Mouse (Mus musculus): ENCODE results near the gene Dcun1d2. TPM values are rescaled to one million over a fixed set of nuclear protein-coding genes. Genes with fewer than 3 reads are reported as not detected.
A peak's percentile ranks its signal among the peaks of the same experiment; 100 is the strongest.
"Not testable (repeated sequence)": the region's sequence is repeated elsewhere in the genome, so short reads cannot be mapped to it uniquely, and the experiment has no call there.

The Dcun1d2 gene
- polyA plus RNA-seq (2015; fragmentation: Nextera tagmentation; extraction: Ambion mirVana), result 29.7 and 32.0 TPM in 2 replicates

DNA sequence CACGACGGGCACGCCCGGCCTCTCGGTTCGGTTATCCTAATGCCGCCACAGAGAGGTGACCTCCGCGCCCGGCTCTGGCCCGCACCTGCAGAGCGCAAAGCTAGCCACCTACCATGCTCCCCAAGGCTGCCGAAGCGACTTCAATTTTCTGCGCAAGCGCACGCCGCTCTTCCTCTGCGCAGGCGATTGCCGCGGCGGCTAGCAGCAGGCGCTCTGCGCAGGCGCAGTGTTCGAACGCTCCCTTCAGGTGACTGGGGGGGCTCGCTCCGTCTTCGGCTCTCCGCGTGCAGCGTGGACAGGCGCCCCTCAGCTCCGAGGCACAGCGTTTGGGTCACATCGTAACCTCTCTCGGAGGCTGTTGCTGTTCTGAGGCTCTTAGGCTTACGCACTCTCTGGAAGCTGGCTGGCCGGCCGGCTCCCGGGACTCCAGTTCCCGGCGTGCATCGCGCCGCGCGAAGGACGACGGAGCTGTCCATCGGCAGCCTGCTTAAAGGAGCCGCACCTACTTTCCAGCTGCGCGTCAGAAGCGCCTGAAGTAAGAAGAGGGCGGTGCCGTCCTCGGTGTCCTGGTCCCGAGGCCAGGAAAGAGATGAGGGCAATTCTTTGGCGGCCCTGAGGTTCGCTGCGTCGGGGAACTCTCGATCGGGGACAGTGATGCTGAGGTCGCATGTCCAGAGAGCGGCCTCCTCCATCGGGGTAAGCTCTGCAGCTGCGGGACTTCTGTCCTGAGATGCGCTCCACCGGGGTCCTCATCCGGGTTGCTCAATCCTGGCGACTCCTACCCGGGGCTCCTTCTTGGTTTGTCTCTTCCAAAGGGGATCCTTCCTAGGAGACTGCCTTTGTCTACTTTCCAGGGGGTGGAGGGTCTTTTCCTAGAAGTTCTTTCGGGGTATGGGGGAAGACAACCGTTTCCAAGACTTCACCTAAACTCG, at the start of gene Dcun1d2, which contains the start of gene Tmco3:
Gene Dcun1d2, minus strand, starts transcription at position 440 of the 932 bp plus-strand sequence.
Gene Tmco3, plus strand, starts transcription at position 499 of the 932 bp plus-strand sequence.
- peak within 1 kb of the TSS; percentile 75 for H3K9ac ChIP-seq
- peak; percentile 94 for ATAC-seq (ENCODE audit: insufficient number of reproducible peaks, low FRiP score, low TSS enrichment, low read depth)
- H3K9me3 ChIP-seq, result no peaks in the 10 kb centered on the region
- H3K27me3 ChIP-seq, result no peaks in the 10 kb centered on the region
- peak within 1 kb of the TSS; percentile 92 for H3K27ac ChIP-seq
- H3K4me2 ChIP-seq, result peak within 1 kb of the TSS; percentile 74
- H3K36me3 ChIP-seq, result peaks cover 8% of the 10 kb centered on the region
- H3K4me3 ChIP-seq, result peak within 1 kb of the TSS; percentile 89
- H3K4me1 ChIP-seq, result peaks cover 14% of the 10 kb centered on the region
- under 1% methylated on average over 79 of the region's 79 CpGs for WGBS

DNA sequence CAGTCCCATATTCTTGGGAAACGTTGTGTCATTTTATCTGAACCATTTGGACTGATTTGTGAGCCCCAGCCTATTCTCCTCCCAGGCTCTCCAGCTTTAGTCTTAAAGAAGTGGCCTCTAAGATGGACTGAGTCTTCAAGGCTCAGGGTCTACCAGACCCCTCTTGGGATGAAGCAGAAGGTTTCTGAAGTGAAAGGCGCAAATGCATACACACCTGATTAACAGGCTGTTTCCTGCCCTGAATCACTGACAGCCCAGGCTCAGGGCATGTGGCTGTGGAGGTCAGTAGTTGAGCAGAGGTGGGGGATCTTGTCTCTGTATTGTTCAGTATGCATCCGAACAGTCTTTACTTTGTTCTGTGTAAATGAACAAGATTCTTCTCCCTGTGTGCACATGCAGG, 49.7 kb upstream of the Dcun1d2 start:
- no peaks in the 10 kb centered on the region for H3K27me3 ChIP-seq
- H3K4me2 ChIP-seq, result no peak overlapping the region
- no peaks in the 10 kb centered on the region for H3K9me3 ChIP-seq
- WGBS, result 67% methylated on average over 3 of the region's 3 CpGs
- no peak for ATAC-seq (ENCODE audit: insufficient number of reproducible peaks, low FRiP score, low TSS enrichment, low read depth)
- peaks cover 23% of the 10 kb centered on the region for H3K36me3 ChIP-seq
- H3K4me1 ChIP-seq, result peaks cover 21% of the 10 kb centered on the region
- H3K27ac ChIP-seq, result no peak overlapping the region; the same call in 1 of the 2 replicates
- H3K4me3 ChIP-seq, result 0 out of 2 replicates have a peak overlapping the region, but pooled peaks have one; percentile 88
- no peak overlapping the region for H3K9ac ChIP-seq

- H3K9me3 ChIP-seq; H3K27me3 ChIP-seq; H3K27ac ChIP-seq; H3K4me3 ChIP-seq; H3K9ac ChIP-seq; H3K4me2 ChIP-seq; ATAC-seq (ENCODE audit: insufficient number of reproducible peaks, low FRiP score, low TSS enrichment, low read depth): not testable (repeated sequence)
- Histone ChIP-seq H3K4me1 (peaks cover 20% of the 10 kb centered on the region), H3K36me3 (peaks cover 19% of the 10 kb centered on the region)
- WGBS, result 81% methylated on average over 6 of the region's 6 CpGs
Measured at GRCm38 (mm10) chr8:13337245-13337644, 49.3 kb upstream of the Dcun1d2 start.

GRCm38 (mm10) chr8:13334671-13335070, 46.7 kb upstream of the Dcun1d2 start:
- 31% methylated on average over 1 of the region's 1 CpGs for WGBS
- H3K4me1 ChIP-seq, result peaks cover 3% of the 10 kb centered on the region; the same call in 1 of the 2 replicates
- no peaks in the 10 kb centered on the region for H3K27me3 ChIP-seq
- ATAC-seq (ENCODE audit: insufficient number of reproducible peaks, low FRiP score, low TSS enrichment, low read depth), result no peak
- no peaks in the 10 kb centered on the region for H3K9me3 ChIP-seq
- no peaks in the 10 kb centered on the region for H3K36me3 ChIP-seq
- no peak overlapping the region for H3K9ac ChIP-seq
- H3K4me3 ChIP-seq, result no peak overlapping the region
- H3K27ac ChIP-seq, result no peak overlapping the region
- H3K4me2 ChIP-seq, result no peak overlapping the region

DNA sequence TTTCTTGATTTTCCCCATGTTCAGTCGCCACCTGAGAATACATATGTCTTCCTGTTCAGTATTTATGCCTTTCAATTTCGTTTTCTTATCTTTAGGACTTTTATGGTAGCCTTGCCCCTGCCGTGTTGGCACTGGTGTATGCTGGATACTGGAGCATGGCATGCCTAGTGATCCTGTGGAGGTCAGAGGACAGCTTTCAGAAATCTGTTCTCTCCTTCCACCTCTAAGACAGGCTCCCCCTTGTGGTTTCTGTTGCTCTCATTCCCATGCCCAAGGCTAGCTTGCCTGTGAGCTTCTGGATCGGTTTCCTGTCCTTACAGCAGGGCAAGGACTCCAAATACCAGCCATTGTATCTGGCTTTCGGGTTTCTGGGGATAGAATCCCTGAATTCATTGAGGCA, 38.7 kb upstream of the Dcun1d2 start:
- peaks cover 12% of the 10 kb centered on the region; the same call in 1 of the 2 replicates for H3K36me3 ChIP-seq
- H3K9ac ChIP-seq, result no peak overlapping the region
- 37% methylated on average over 5 of the region's 5 CpGs for WGBS
- no peaks in the 10 kb centered on the region for H3K27me3 ChIP-seq
- no peak for ATAC-seq (ENCODE audit: insufficient number of reproducible peaks, low FRiP score, low TSS enrichment, low read depth)
- no peak overlapping the region for H3K27ac ChIP-seq
- no peaks in the 10 kb centered on the region for H3K4me1 ChIP-seq
- H3K9me3 ChIP-seq, result no peaks in the 10 kb centered on the region
- no peak overlapping the region for H3K4me3 ChIP-seq
- no peak overlapping the region for H3K4me2 ChIP-seq

DNA sequence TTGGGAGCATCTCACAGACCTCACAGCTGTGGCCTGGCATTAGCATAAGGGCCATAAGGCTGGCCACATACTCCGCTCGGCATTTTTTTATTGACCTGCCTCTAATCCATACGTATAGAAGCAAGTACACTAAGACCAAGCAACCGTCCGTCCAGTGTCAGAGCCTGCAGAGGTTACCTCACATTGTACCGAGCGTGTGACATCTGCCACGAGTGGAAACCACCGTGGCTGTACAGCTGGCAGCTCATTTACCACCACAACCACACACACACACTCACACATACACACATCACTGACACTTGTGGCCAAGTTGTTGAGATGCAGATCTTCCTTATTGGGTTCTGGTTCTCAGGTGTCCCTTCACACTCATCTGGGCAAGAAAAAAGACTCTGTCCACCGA, 28.7 kb upstream of the Dcun1d2 start:
- H3K27ac ChIP-seq, result no peak overlapping the region
- 89% methylated on average over 10 of the region's 10 CpGs for WGBS
- no peaks in the 10 kb centered on the region for H3K27me3 ChIP-seq
- H3K9me3 ChIP-seq, result no peaks in the 10 kb centered on the region
- no peak for ATAC-seq (ENCODE audit: insufficient number of reproducible peaks, low FRiP score, low TSS enrichment, low read depth)
- no peak overlapping the region for H3K4me2 ChIP-seq
- H3K9ac ChIP-seq, result no peak overlapping the region
- H3K4me3 ChIP-seq, result no peak overlapping the region
- H3K36me3 ChIP-seq, result peaks cover 60% of the 10 kb centered on the region
- no peaks in the 10 kb centered on the region for H3K4me1 ChIP-seq

DNA sequence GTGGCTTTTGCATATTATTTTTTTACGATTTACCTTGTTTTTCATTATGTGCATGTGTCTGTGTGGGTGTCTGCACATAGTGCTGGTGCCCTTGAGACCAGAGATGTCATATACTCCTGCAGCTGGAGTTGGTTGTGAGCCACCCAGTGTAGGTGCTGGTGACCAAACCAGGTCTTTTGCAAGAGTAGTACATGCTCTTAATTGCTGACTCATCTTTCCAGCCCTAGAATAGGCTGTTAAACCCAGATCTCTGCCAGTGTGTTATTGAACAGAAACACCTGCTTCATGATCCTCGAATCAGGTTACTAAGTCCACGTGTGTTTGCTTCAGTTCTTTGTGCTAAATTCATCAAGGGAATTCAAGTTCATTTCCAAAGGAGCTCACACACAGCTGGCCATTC, 27.0 kb upstream of the Dcun1d2 start:
- 78% methylated on average over 3 of the region's 3 CpGs for WGBS

DNA sequence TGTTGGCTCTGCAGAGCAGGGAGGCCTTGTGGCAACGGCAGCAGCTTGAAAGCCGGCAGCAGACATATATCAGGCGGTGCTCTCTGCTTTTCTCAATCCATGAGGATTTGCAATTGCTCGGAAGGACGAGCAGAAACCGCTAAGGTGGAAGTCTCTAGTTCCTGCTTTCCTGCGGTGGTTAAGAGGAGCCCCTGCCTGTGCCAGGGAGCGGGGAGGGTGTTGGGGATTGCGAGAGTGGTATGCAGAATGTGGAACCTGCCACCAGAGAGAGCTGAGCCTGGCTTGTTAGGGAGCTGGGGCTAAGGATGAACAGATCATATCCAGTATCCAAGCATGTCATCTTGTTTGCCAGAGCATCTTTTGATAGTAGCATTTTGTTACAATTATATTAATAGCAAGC, 19.0 kb upstream of the Dcun1d2 start:
- H3K9me3 ChIP-seq, result no peaks in the 10 kb centered on the region
- no peaks in the 10 kb centered on the region for H3K27me3 ChIP-seq
- H3K4me2 ChIP-seq, result no peak overlapping the region
- 83% methylated on average over 9 of the region's 9 CpGs for WGBS
- no peak for ATAC-seq (ENCODE audit: insufficient number of reproducible peaks, low FRiP score, low TSS enrichment, low read depth)
- H3K27ac ChIP-seq, result no peak overlapping the region
- H3K9ac ChIP-seq, result no peak overlapping the region
- H3K36me3 ChIP-seq, result peaks cover 74% of the 10 kb centered on the region
- no peak overlapping the region for H3K4me3 ChIP-seq
- no peaks in the 10 kb centered on the region for H3K4me1 ChIP-seq

More for the DNA sequence above, 27.0 kb upstream of the Dcun1d2 start:
- Histone ChIP-seq H3K9ac (no peak overlapping the region), H3K4me2 (no peak overlapping the region), H3K4me3 (no peak overlapping the region), H3K27ac (no peak overlapping the region), H3K9me3 (no peaks in the 10 kb centered on the region), H3K36me3 (peaks cover 65% of the 10 kb centered on the region), H3K4me1 (no peaks in the 10 kb centered on the region), H3K27me3 (no peaks in the 10 kb centered on the region)
- no peak for ATAC-seq (ENCODE audit: insufficient number of reproducible peaks, low FRiP score, low TSS enrichment, low read depth)

- Histone ChIP-seq H3K4me3 (no peak overlapping the region), H3K4me1 (no peaks in the 10 kb centered on the region), H3K27ac (no peak overlapping the region), H3K9me3 (no peaks in the 10 kb centered on the region), H3K36me3 (peaks cover 77% of the 10 kb centered on the region), H3K9ac (no peak overlapping the region), H3K27me3 (no peaks in the 10 kb centered on the region), H3K4me2 (no peak overlapping the region)
- ATAC-seq (ENCODE audit: insufficient number of reproducible peaks, low FRiP score, low TSS enrichment, low read depth), result no peak
- 86% methylated on average over 7 of the region's 7 CpGs for WGBS
Measured at GRCm38 (mm10) chr8:13306309-13306909, 18.5 kb upstream of the Dcun1d2 start.

- H3K9ac ChIP-seq, result no peak overlapping the region
- peaks cover 77% of the 10 kb centered on the region for H3K36me3 ChIP-seq
- no peak for ATAC-seq (ENCODE audit: insufficient number of reproducible peaks, low FRiP score, low TSS enrichment, low read depth)
- no peaks in the 10 kb centered on the region for H3K4me1 ChIP-seq
- H3K4me3 ChIP-seq, result no peak overlapping the region
- H3K9me3 ChIP-seq, result no peaks in the 10 kb centered on the region
- no peak overlapping the region for H3K27ac ChIP-seq
- WGBS, result 92% methylated on average over 4 of the region's 4 CpGs
- H3K27me3 ChIP-seq, result no peaks in the 10 kb centered on the region
- H3K4me2 ChIP-seq, result no peak overlapping the region
Measured at GRCm38 (mm10) chr8:13305884-13306283, 18.0 kb upstream of the Dcun1d2 start.

- H3K4me2 ChIP-seq, result no peak overlapping the region
- no peak overlapping the region for H3K9ac ChIP-seq
- H3K4me1 ChIP-seq, result no peaks in the 10 kb centered on the region
- ATAC-seq (ENCODE audit: insufficient number of reproducible peaks, low FRiP score, low TSS enrichment, low read depth), result no peak
- H3K9me3 ChIP-seq, result no peaks in the 10 kb centered on the region
- H3K27me3 ChIP-seq, result no peaks in the 10 kb centered on the region
- no peak overlapping the region for H3K27ac ChIP-seq
- H3K36me3 ChIP-seq, result peaks cover 77% of the 10 kb centered on the region
- WGBS, result 84% methylated on average over 6 of the region's 6 CpGs
- no peak overlapping the region for H3K4me3 ChIP-seq
Measured at GRCm38 (mm10) chr8:13305459-13305858, 17.5 kb upstream of the Dcun1d2 start.

- 75% methylated on average over 7 of the region's 7 CpGs for WGBS
- no peaks in the 10 kb centered on the region for H3K9me3 ChIP-seq
- no peak overlapping the region for H3K4me3 ChIP-seq
- no peak overlapping the region for H3K9ac ChIP-seq
- H3K4me2 ChIP-seq, result no peak overlapping the region
- no peak overlapping the region for H3K27ac ChIP-seq
- no peaks in the 10 kb centered on the region for H3K27me3 ChIP-seq
- ATAC-seq (ENCODE audit: insufficient number of reproducible peaks, low FRiP score, low TSS enrichment, low read depth), result no peak
- H3K4me1 ChIP-seq, result no peaks in the 10 kb centered on the region
- H3K36me3 ChIP-seq, result peaks cover 86% of the 10 kb centered on the region
Measured at GRCm38 (mm10) chr8:13301036-13301435, 13.1 kb upstream of the Dcun1d2 start.
